Mouse (Mus musculus): ENCODE results near the gene Crisp4. TPM values are rescaled to one million over a fixed set of nuclear protein-coding genes. Genes with fewer than 3 reads are reported as not detected.

The Crisp4 gene
- polyA plus RNA-seq (2014; fragmentation: Illumina TruSeq; extraction: RNeasy Lipid Tissue Mini Kit (QIAGEN cat#74804); ENCODE audit: low read depth, low replicate concordance) = 217 TPM

GRCm38 (mm10) chr1:18145802-18146201, at the start of gene Crisp4:
Crisp4 (minus strand) TSS chr1:18145902.

Other genes with a start within 250 kb of the Crisp4 start
- 2,015 TPM for gene Defb18, start 91.5 kb upstream of the Crisp4 start, polyA plus RNA-seq (2014; fragmentation: Illumina TruSeq; extraction: RNeasy Lipid Tissue Mini Kit (QIAGEN cat#74804); ENCODE audit: low read depth, low replicate concordance)
- 1,591 TPM for gene Defb41, start 119.2 kb upstream of the Crisp4 start, polyA plus RNA-seq (2014; fragmentation: Illumina TruSeq; extraction: RNeasy Lipid Tissue Mini Kit (QIAGEN cat#74804); ENCODE audit: low read depth, low replicate concordance)